Mouse (Mus musculus) hindbrain, embryonic 11.5 days (tissue): Measurements from ENCODE around the gene Pparg. TPM values are rescaled to one million over a fixed set of nuclear protein-coding genes. Genes with fewer than 3 reads are reported as not detected.

Source experiments
- ATAC-seq: fragments of 200-750 bp; cut with Nextera tagmentation; 2 replicates; pipeline ENCODE4 v1.8.0; 2017; ENCODE audit warnings: mild to moderate bottlenecking, moderate TSS enrichment, moderate library complexity; ENCODE audit not compliant: low FRiP score
- DNase-seq: peaks from one replicate; pipeline ENCODE4 v3.0.0-alpha.2; 2015; ENCODE audit warnings: low spot score
- H3K27ac ChIP-seq: fragments of 300-500 bp; sonication (generic); 2 replicates; pipeline ENCODE4 v1.5.1; 2014; ENCODE audit warnings: mild to moderate bottlenecking, low read depth, low read length
- H3K27me3 ChIP-seq: fragments of 300-500 bp; sonication (generic); 2 replicates; pipeline ENCODE4 v1.6.1; 2014; ENCODE audit warnings: mild to moderate bottlenecking, low read length, moderate library complexity, mixed read lengths; ENCODE audit not compliant: control insufficient read depth, insufficient read depth
- H3K36me3 ChIP-seq: fragments of 300-500 bp; sonication (generic); 2 replicates; pipeline ENCODE4 v1.6.1; 2014; ENCODE audit warnings: mild to moderate bottlenecking, low read length, moderate library complexity, mixed read lengths; ENCODE audit not compliant: control insufficient read depth, insufficient read depth
- H3K4me1 ChIP-seq: fragments of 300-500 bp; sonication (generic); replicated peaks from 2 replicates; pipeline ENCODE4 v1.6.1; 2014; ENCODE audit warnings: low read length, mixed read lengths; ENCODE audit not compliant: control insufficient read depth, insufficient read depth
- H3K4me2 ChIP-seq: fragments of 300-500 bp; sonication (generic); replicated peaks from 2 replicates; pipeline ENCODE4 v1.6.1; 2014; ENCODE audit warnings: mild to moderate bottlenecking, low read depth, low read length
- H3K4me3 ChIP-seq: fragments of 300-500 bp; sonication (generic); 2 replicates; pipeline ENCODE4 v1.5.1; 2014; ENCODE audit warnings: low read depth, low read length
- H3K9ac ChIP-seq: fragments of 300-500 bp; sonication (generic); 2 replicates; pipeline ENCODE4 v1.6.1; 2014; ENCODE audit warnings: low read depth, low read length
- H3K9me3 ChIP-seq: fragments of 300-500 bp; sonication (generic); 2 replicates; pipeline ENCODE4 v1.6.1; 2016; ENCODE audit warnings: low read length; ENCODE audit not compliant: control insufficient read depth
- WGBS: fragments of 180-500 bp; shearing (Covaris S2); extraction: QIAGEN DNeasy Blood & Tissue Kit; methylation state at CpG from one replicate; pipeline ENCODE4 v1.1.7; 2014; 5-methylcytosine and 5-hydroxymethylcytosine counted together
- polyA plus RNA-seq: library from polyadenylated mRNA; unstranded; fragments of >200 nt; fragmentation: Nextera tagmentation; extraction: Ambion mirVana; gene quantifications from 2 replicates; pipeline ENCODE4 v1.2.1, GENCODE M21; 2014

The Pparg gene
- polyA plus RNA-seq, 1 experiment from 2014 or later, result 0.37 TPM

DNA sequence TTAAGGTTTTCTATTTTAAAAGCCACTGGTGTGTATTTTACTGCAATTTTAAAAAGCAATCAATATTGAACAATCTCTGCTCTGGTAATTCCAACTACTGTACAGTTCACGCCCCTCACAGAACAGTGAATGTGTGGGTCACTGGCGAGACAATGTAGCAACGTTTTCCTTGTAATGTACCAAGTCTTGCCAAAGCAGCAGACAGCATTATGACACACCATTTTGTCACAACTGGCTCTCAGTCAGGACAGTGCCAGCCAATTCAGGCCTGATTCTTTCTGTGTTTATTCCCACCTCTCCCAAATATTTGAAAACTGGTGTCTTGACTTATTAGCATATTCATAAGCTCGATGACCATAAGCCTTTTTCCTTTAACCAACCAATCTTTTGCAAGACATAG, 60.9 kb downstream of the Pparg start:
- Histone ChIP-seq H3K9ac (no peak overlapping the region), H3K4me3 (no peak overlapping the region), H3K4me1 (no peaks in the 10 kb centered on the region), H3K9me3 (no peaks in the 10 kb centered on the region), H3K27ac (no peak overlapping the region), H3K27me3 (no peaks in the 10 kb centered on the region), H3K36me3 (no peaks in the 10 kb centered on the region), H3K4me2 (no peak overlapping the region)
- ATAC-seq (no peak), DNase-seq (no peak)
- 88% methylated on average over 4 of the region's 4 CpGs for WGBS

GRCm38 (mm10) chr6:115424433-115424832, 63.7 kb downstream of the Pparg start:
- ATAC-seq, result no peak
- 85% methylated on average over 3 of the region's 3 CpGs for WGBS
- no peaks in the 10 kb centered on the region for H3K27me3 ChIP-seq

DNA sequence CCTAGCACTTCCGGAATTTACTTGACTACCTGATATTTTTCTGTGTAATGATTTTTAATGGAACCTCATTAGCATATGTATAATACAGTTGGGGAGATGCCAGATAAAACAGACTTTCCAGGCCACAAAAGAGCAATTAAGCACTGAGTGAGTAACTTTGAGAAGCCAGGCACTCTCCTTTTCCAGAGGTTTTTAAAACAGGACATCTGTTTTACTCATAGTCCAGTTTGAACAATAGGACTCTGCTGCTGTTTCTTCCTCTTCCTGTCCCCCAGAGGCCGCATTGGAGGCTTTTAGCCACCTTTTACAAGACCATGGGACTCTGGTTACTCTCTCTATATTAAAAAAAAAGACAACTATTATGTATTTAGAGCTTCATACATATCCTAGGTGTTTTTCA, 72.0 kb downstream of the Pparg start:
- 78% methylated on average over 2 of the region's 2 CpGs for WGBS
- Histone ChIP-seq H3K27ac (no peak overlapping the region), H3K27me3 (no peaks in the 10 kb centered on the region), H3K4me1 (no peaks in the 10 kb centered on the region), H3K9me3 (no peaks in the 10 kb centered on the region), H3K36me3 (no peaks in the 10 kb centered on the region), H3K9ac (no peak overlapping the region), H3K4me2 (no peak overlapping the region), H3K4me3 (no peak overlapping the region)
- DNase-seq (no peak), ATAC-seq (no peak)

More at GRCm38 (mm10) chr6:115424433-115424832, 63.7 kb downstream of the Pparg start:
- Histone ChIP-seq H3K27ac (no peak overlapping the region), H3K9ac (no peak overlapping the region), H3K9me3 (no peaks in the 10 kb centered on the region), H3K36me3 (no peaks in the 10 kb centered on the region), H3K4me1 (no peaks in the 10 kb centered on the region), H3K4me2 (no peak overlapping the region), H3K4me3 (no peak overlapping the region)
- DNase-seq, result no peak

DNA sequence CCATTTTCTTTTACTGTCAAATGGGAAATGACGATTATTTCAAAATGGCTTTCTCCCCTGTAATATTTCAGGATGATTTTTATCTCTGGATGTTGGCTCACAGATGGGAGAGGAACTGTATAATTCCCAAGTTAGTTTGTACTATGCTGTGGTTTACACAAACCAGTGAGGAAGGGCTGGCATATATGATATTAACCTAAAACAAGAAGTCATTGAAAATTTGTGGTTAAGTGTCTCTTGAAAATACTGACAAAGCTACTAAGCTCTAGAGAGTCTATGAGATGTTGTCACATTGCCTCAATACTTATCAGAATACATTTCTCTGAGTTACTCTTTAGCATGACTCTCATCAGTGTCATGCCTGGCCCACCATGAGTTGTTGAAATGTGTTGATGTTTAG, 73.3 kb downstream of the Pparg start:
- Histone ChIP-seq H3K27ac (no peak overlapping the region), H3K4me3 (no peak overlapping the region), H3K4me1 (no peaks in the 10 kb centered on the region), H3K36me3 (no peaks in the 10 kb centered on the region), H3K27me3 (no peaks in the 10 kb centered on the region), H3K9me3 (no peaks in the 10 kb centered on the region), H3K9ac (no peak overlapping the region), H3K4me2 (no peak overlapping the region)
- 91% methylated on average over 1 of the region's 1 CpGs for WGBS
- no peak for DNase-seq
- ATAC-seq, result no peak

DNA sequence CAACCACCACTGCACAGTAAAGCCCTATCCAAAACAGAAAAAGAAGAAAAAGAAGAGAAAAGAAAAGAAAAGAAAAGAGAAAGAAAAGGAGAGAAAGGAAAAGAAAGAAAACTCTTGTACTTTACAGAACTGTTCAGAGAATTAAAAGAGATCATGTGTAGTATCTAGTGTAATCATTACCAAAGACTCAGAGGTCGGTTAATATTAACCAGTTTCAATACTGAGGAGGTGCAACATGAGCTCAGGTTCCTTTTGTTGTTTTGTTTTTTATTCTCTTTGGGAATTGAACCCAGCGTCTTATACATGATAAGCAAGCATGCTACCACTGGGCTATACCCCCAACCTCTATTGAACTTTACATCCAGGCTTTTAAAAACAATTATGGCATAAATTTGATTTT, 74.1 kb downstream of the Pparg start:
- Histone ChIP-seq H3K4me1 (no peaks in the 10 kb centered on the region), H3K27ac (no peak overlapping the region), H3K4me2 (no peak overlapping the region), H3K36me3 (no peaks in the 10 kb centered on the region), H3K4me3 (no peak overlapping the region), H3K9me3 (no peaks in the 10 kb centered on the region), H3K27me3 (no peaks in the 10 kb centered on the region), H3K9ac (no peak overlapping the region)
- ATAC-seq (no peak), DNase-seq (no peak)
- WGBS, result 72% methylated on average over 2 of the region's 2 CpGs

DNA sequence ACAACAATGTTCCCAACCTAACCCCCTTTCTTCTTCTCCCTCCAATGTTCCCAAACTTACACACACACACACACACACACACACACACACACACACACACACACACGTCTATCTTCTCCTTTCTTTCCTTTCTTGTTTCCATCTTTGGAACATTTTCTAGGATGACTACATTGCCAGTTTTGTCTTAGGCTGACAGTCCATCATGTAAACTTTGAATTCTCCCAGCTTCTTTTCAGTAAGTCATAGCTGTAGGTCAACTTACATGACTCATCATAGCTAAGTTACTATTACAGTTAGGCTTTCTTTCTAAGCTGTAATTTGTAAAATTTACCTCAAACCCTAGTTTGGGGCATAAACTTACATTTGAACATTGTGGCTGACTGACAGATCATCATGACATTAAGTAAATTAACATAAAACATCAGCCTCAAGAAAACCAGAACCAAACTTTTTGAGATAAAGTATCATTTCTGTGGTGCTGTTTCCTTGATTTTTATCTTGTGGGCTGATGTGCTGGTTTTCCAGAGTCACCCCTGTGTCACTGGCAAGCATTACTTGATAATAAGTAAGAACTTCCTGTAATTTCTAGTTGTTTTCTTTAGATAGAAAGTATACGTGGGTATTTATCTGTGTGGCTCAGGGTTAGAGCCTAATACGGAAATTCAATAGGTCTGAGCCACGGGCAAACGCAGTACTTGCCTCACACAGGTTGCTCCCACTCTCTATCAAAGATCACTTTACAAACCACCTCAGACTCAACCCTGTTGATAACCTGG, 79.7 kb downstream of the Pparg start:
- Histone ChIP-seq H3K4me3 (no peak overlapping the region), H3K9me3 (no peaks in the 10 kb centered on the region), H3K4me1 (no peaks in the 10 kb centered on the region), H3K36me3 (no peaks in the 10 kb centered on the region), H3K27ac (no peak overlapping the region), H3K9ac (no peak overlapping the region), H3K27me3 (no peaks in the 10 kb centered on the region), H3K4me2 (no peak overlapping the region)
- 72% methylated on average over 5 of the region's 5 CpGs for WGBS
- no peak for DNase-seq
- ATAC-seq, result no peak

DNA sequence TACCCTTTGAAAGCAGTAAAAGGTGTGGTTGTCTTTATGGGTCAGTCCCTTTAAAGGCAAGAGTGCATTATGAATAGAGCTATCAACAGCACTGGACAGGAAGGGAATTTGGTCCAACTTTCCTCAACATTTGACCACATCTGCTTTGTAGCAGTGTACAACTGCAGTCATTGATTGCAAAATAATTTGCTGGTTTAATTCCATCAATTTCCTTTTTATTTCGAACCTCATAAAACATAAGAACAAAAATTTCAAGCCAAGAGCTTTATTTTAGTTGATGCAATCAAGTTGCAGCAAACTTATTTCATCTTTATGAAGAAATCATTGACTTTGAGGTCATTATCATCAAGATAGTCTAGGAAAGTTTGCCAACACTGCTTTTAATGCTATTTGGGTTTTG, 91.8 kb downstream of the Pparg start:
- 75% methylated on average over 1 of the region's 1 CpGs for WGBS
- Histone ChIP-seq H3K36me3 (no peaks in the 10 kb centered on the region), H3K9ac (no peak overlapping the region), H3K9me3 (no peaks in the 10 kb centered on the region), H3K4me1 (no peaks in the 10 kb centered on the region), H3K27ac (no peak overlapping the region), H3K27me3 (no peaks in the 10 kb centered on the region), H3K4me2 (no peak overlapping the region), H3K4me3 (no peak overlapping the region)
- ATAC-seq (no peak), DNase-seq (no peak)

- no peaks in the 10 kb centered on the region for H3K4me1 ChIP-seq
- H3K27ac ChIP-seq, result no peak overlapping the region
- H3K9ac ChIP-seq, result no peak overlapping the region
- ATAC-seq (no peak), DNase-seq (no peak)
- no peak overlapping the region for H3K4me3 ChIP-seq
- H3K27me3 ChIP-seq, result no peaks in the 10 kb centered on the region
- WGBS, result 88% methylated on average over 16 of the region's 16 CpGs
- H3K4me2 ChIP-seq, result no peak overlapping the region
- H3K9me3 ChIP-seq, result no peaks in the 10 kb centered on the region
- H3K36me3 ChIP-seq, result no peaks in the 10 kb centered on the region
Measured at GRCm38 (mm10) chr6:115462743-115463337, 102.1 kb downstream of the Pparg start.

DNA sequence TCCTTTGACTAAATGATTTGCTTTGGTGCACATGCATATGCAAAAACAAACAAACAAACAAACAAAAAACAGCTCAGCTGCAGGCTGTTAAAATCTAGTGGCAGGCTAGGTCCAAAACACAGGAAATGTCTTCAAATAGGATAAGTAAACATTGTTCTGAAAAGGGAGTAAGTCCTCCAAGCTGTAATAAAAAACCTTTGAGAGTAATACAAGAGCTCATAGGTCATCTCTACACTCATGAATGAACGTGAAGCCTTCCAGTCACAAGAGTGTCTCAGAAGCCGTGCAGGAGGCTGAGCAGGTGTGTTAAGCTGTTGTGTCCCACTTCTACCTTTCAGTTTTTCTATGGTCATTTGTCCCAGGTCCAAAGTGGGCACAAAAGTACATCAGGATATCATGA, 102.6 kb downstream of the Pparg start:
- ATAC-seq (no peak), DNase-seq (no peak)
- no peaks in the 10 kb centered on the region for H3K9me3 ChIP-seq
- no peak overlapping the region for H3K9ac ChIP-seq
- no peaks in the 10 kb centered on the region for H3K4me1 ChIP-seq
- H3K27ac ChIP-seq, result no peak overlapping the region
- H3K36me3 ChIP-seq, result no peaks in the 10 kb centered on the region
- WGBS, result 81% methylated on average over 2 of the region's 2 CpGs
- no peak overlapping the region for H3K4me3 ChIP-seq
- H3K4me2 ChIP-seq, result no peak overlapping the region
- H3K27me3 ChIP-seq, result no peaks in the 10 kb centered on the region
